Mouse (Mus musculus): ENCODE measurements around the gene Ubald1. TPM values are rescaled to one million over a fixed set of nuclear protein-coding genes. Genes with fewer than 3 reads are reported as not detected.

Ubald1 gene
- total RNA-seq, 2 experiments from 2014 or later: 33.3 to 39.0 TPM

Other genes starting within 250 kb of the Ubald1 start
- 10 to 100 TPM; 10.0 to 15.3 TPM for gene Vasn, start 240.4 kb downstream of the Ubald1 start, total RNA-seq (2021)
- 100 to 1,000 TPM; 132 to 145 TPM for gene Dnaja3, start 240.3 kb downstream of the Ubald1 start, total RNA-seq (2021)
- 10 to 100 TPM; 21.0 to 25.7 TPM for gene Coro7, start 200.5 kb downstream of the Ubald1 start, total RNA-seq (2021)
- gene Nmral1, start 161.0 kb downstream of the Ubald1 start, total RNA-seq (2021): 1 to 10 TPM; 3.1 to 4.7 TPM
- 10 to 100 TPM; 73.5 to 83.8 TPM for gene Hmox2, start 154.0 kb downstream of the Ubald1 start, total RNA-seq (2021)
- gene Cdip1, start 90.0 kb downstream of the Ubald1 start, total RNA-seq (2021): 100 to 1,000 TPM; 121 to 147 TPM
- gene 4930562C15Rik, start 44.9 kb downstream of the Ubald1 start, total RNA-seq (2021): not detected
- 10 to 100 TPM; 83.7 to 86.4 TPM for gene Mgrn1, start 5.9 kb upstream of the Ubald1 start, total RNA-seq (2021)
- gene Nudt16l1, start 58.4 kb upstream of the Ubald1 start, total RNA-seq (2021): 10 to 100 TPM; 46.1 to 62.3 TPM
- 10 to 100 TPM; 39.3 to 49.8 TPM for gene Anks3, start 83.9 kb upstream of the Ubald1 start, total RNA-seq (2021)
- gene Sept12, start 117.5 kb upstream of the Ubald1 start, total RNA-seq (2021): not detected
- not detected for gene Smim22, start 127.0 kb upstream of the Ubald1 start, total RNA-seq (2021)
- 10 to 100 TPM; 20.7 to 28.3 TPM for gene Rogdi, start 133.2 kb upstream of the Ubald1 start, total RNA-seq (2021)
- gene Glyr1, start 169.5 kb upstream of the Ubald1 start, total RNA-seq (2021): 10 to 100 TPM; 88.1 to 99.2 TPM
- gene Ubn1, start 169.7 kb upstream of the Ubald1 start, total RNA-seq (2021): 10 to 100 TPM; 30.5 to 37.4 TPM